In the genomic region with DNA sequence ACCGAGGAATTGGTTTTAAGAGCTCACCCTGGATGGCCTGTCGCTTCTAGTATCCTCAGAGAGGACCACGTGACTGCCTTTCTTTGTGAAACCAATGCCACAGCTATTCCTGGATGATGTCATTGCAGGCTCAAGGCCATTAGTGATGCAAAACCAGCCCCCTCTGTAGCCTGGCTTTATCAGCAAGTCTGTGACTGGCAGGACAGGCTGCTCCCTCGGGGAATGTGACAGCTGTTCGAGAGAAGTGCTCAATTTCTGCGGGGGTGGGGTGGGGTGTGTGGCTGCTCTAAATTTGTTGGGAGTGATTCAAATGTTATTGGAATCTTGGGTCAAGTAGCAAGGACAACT, we compare ENCODE assay signal across 9 mouse cellular contexts. TPM values are rescaled to one million over a fixed set of nuclear protein-coding genes. Genes with fewer than 3 reads are reported as not detected.
DNase-seq lines count a peak whose midpoint lies in the region; ATAC-seq lines count a peak whose summit lies in the region.
"Had no signal": no experiment of that assay in that cellular context is flagged by ENCODE, and none has a peak within 500 bp of the region (broad histone marks: within the 10 kb centered on the region; RNA-seq: fewer than 3 reads in every experiment).

No protein-coding gene starts in this region.

- no peak overlapping the region for H3K9ac ChIP-seq in embryonic facial prominence, embryonic 11.5 days (replicated peaks; ENCODE audit: low read length)
- peak overlapping the region; percentile 45 for H3K9ac ChIP-seq in heart, embryonic 14.5 days (ENCODE audit: low read length)
- H3K9ac ChIP-seq in neural tube, embryonic 15.5 days (replicated peaks) = 0 out of 2 replicates have a peak overlapping the region, but pooled peaks have one; percentile 8
- H3K9ac ChIP-seq: liver, embryonic 13.5 days had no signal

- DNase-seq in ovary, adult 18-20 months (ENCODE audit: low spot score) = peak; percentile 81
- DNase-seq in ovary, postnatal 10 days (ENCODE audit: low spot score) = no peak
- DNase-seq in embryonic facial prominence, embryonic 11.5 days (ENCODE audit: low spot score) = peak; percentile 75
- peak; percentile 55 to 60 for DNase-seq in layer of hippocampus, postnatal 36 days
- DNase-seq in left cerebral cortex, adult 9 months (ENCODE audit: low spot score in 2 of 2) = no peak
- no peak for DNase-seq in left cerebral cortex, adult 8-10 months (ENCODE audit: low spot score in 2 of 2)
- DNase-seq: liver, embryonic 13.5 days had no signal

- no peak overlapping the region for H3K27ac ChIP-seq in embryonic facial prominence, embryonic 11.5 days (replicated peaks; ENCODE audit: low read depth, low read length)
- H3K27ac ChIP-seq in heart, embryonic 14.5 days (replicated peaks in 1 of 2; ENCODE audit: control insufficient read depth in 1 of 2, insufficient read depth in 1 of 2, low read depth in 2 of 2, low read length in 2 of 2) = peak overlapping the region; percentile 52 to 78
- H3K27ac ChIP-seq in neural tube, embryonic 15.5 days (replicated peaks) = peak overlapping the region; percentile 70
- H3K27ac ChIP-seq: liver, embryonic 13.5 days had no signal

- H3K36me3 ChIP-seq in embryonic facial prominence, embryonic 11.5 days (replicated peaks; ENCODE audit: control insufficient read depth, insufficient read depth, low read depth, low read length) = no peaks in the 10 kb centered on the region
- H3K36me3 ChIP-seq in heart, embryonic 14.5 days (ENCODE audit: control insufficient read depth, insufficient read depth, low read length) = no peaks in the 10 kb centered on the region
- H3K36me3 ChIP-seq in neural tube, embryonic 15.5 days = no peaks in the 10 kb centered on the region
- H3K36me3 ChIP-seq: liver, embryonic 13.5 days had no signal

- H3K9me3 ChIP-seq in embryonic facial prominence, embryonic 11.5 days (replicated peaks; ENCODE audit: control insufficient read depth, low read length) = no peaks in the 10 kb centered on the region
- H3K9me3 ChIP-seq in heart, embryonic 14.5 days (ENCODE audit: control insufficient read depth, low read length) = no peaks in the 10 kb centered on the region
- no peaks in the 10 kb centered on the region for H3K9me3 ChIP-seq in neural tube, embryonic 15.5 days (replicated peaks)
- H3K9me3 ChIP-seq: liver, embryonic 13.5 days had no signal

- no peaks in the 10 kb centered on the region for H3K27me3 ChIP-seq in embryonic facial prominence, embryonic 11.5 days (ENCODE audit: control insufficient read depth, insufficient read depth, low read length)
- no peaks in the 10 kb centered on the region for H3K27me3 ChIP-seq in heart, embryonic 14.5 days (ENCODE audit: control insufficient read depth, insufficient read depth, low read length)
- H3K27me3 ChIP-seq in neural tube, embryonic 15.5 days (replicated peaks) = no peaks in the 10 kb centered on the region
- H3K27me3 ChIP-seq: liver, embryonic 13.5 days had no signal

- no peaks in the 10 kb centered on the region for H3K4me1 ChIP-seq in embryonic facial prominence, embryonic 11.5 days (ENCODE audit: control insufficient read depth, insufficient read depth, low read length)
- H3K4me1 ChIP-seq in heart, embryonic 14.5 days (ENCODE audit: control insufficient read depth in 2 of 2, insufficient read depth in 2 of 2, low read length in 2 of 2) = peaks cover 8 to 15% of the 10 kb centered on the region in 2 experiments
- peaks cover 15% of the 10 kb centered on the region for H3K4me1 ChIP-seq in neural tube, embryonic 15.5 days
- H3K4me1 ChIP-seq: liver, embryonic 13.5 days had no signal

- WGBS in embryonic facial prominence, embryonic 11.5 days = 7% methylated on average over 6 of the region's 6 CpGs
- 1% methylated on average over 6 of the region's 6 CpGs for WGBS in heart, embryonic 14.5 days
- WGBS in neural tube, embryonic 15.5 days = 5% methylated on average over 6 of the region's 6 CpGs

- peak; percentile 81 for ATAC-seq in embryonic facial prominence, embryonic 11.5 days (replicated peaks; ENCODE audit: insufficient number of reproducible peaks, low FRiP score, low TSS enrichment, low read depth)
- peak; percentile 85; the same call in 1 of the 2 replicates for ATAC-seq in heart, embryonic 14.5 days (ENCODE audit: insufficient number of reproducible peaks, insufficient read depth, low FRiP score, low read depth)
- ATAC-seq in neural tube, embryonic 15.5 days (ENCODE audit: low FRiP score) = peak; percentile 91

- no peak overlapping the region for H3K4me3 ChIP-seq in embryonic facial prominence, embryonic 11.5 days (ENCODE audit: low read depth, low read length)
- H3K4me3 ChIP-seq in heart, embryonic 14.5 days (ENCODE audit: control insufficient read depth in 1 of 2, insufficient read depth in 1 of 2, low read depth in 1 of 2, low read length in 2 of 2) = 0 out of 4 replicates have a peak overlapping the region, but pooled peaks have one; percentile 0 to 10
- H3K4me3 ChIP-seq in neural tube, embryonic 15.5 days (replicated peaks) = peak overlapping the region; percentile 4; the same call in 1 of the 2 replicates
- H3K4me3 ChIP-seq: liver, embryonic 13.5 days had no signal

- no peak overlapping the region for H3K4me2 ChIP-seq in embryonic facial prominence, embryonic 11.5 days (ENCODE audit: low read depth, low read length)
- H3K4me2 ChIP-seq in heart, embryonic 14.5 days (ENCODE audit: low read length) = peak overlapping the region; percentile 59
- H3K4me2 ChIP-seq in neural tube, embryonic 15.5 days = peak overlapping the region; percentile 35
- H3K4me2 ChIP-seq: liver, embryonic 13.5 days had no signal

RNA-seq across cellular contexts. Expression of gene Cyp11a1, which starts 2.8 kb away (rescaled TPM):
- polyA plus RNA-seq in embryonic facial prominence, embryonic 11.5 days (2014; fragmentation: Nextera tagmentation; extraction: Ambion mirVana) = 0.18 TPM in 1 of 2 replicates, not detected in the other
- 0.27 TPM in 1 of 2 replicates, not detected in the other for polyA plus RNA-seq in heart, embryonic 14.5 days (2014; fragmentation: Nextera tagmentation; extraction: Ambion mirVana)
- total RNA-seq in layer of hippocampus, postnatal 36 days (2021) = 1 to 10 TPM; 1.5 to 2.0 TPM
- polyA plus RNA-seq in neural tube, embryonic 15.5 days (2015; fragmentation: Nextera tagmentation; extraction: Ambion mirVana) = 1.9 and 4.9 TPM in 2 replicates
- 1 to 10 TPM; 1.6 to 5.0 (median 2.9) TPM for total RNA-seq in left cerebral cortex, adult 8-10 months (2022)

RNA-seq across cellular contexts. Expression of gene Stra6, which starts 54.6 kb away (rescaled TPM):
- polyA plus RNA-seq in embryonic facial prominence, embryonic 11.5 days (2014; fragmentation: Nextera tagmentation; extraction: Ambion mirVana) = 38.0 and 44.8 TPM in 2 replicates
- polyA plus RNA-seq in heart, embryonic 14.5 days (2014; fragmentation: Nextera tagmentation; extraction: Ambion mirVana) = 0.57 TPM in 1 of 2 replicates, not detected in the other
- 10 to 100 TPM; 11.4 to 13.3 TPM for total RNA-seq in layer of hippocampus, postnatal 36 days (2021)
- 20.6 and 21.5 TPM in 2 replicates for polyA plus RNA-seq in neural tube, embryonic 15.5 days (2015; fragmentation: Nextera tagmentation; extraction: Ambion mirVana)
- 10 to 100 TPM; 11.4 to 13.9 (median 11.7) TPM for total RNA-seq in left cerebral cortex, adult 8-10 months (2022)

Comparison
In these comparisons a context has a peak if more than half of its experiments do, and no peak if none do; other contexts are left out.
1. DNase-seq: peak in ovary, adult 18-20 months (single experiment), embryonic facial prominence, embryonic 11.5 days (single experiment) and layer of hippocampus, postnatal 36 days (2 of 2); none in ovary, postnatal 10 days (single experiment), left cerebral cortex, adult 9 months (0 of 2) and left cerebral cortex, adult 8-10 months (0 of 2).
2. RNA of gene Stra6, which starts 54.6 kb away (polyA plus RNA-seq): 38.0 to 44.8 TPM in embryonic facial prominence, embryonic 11.5 days and 20.6 to 21.5 TPM in neural tube, embryonic 15.5 days; 0.57 TPM in heart, embryonic 14.5 days; every median in the first group is over 10 times any median in the second.
3. Peak in every context shown above with its lines, with median percentiles within 50 percentile points of each other: ATAC-seq.